Mouse (Mus musculus) heart, adult 9 months (tissue): ENCODE results near the gene Pip5k1c.

Experiments used
- DNase-seq, 2 experiments: peaks; one replicate each; pipeline ENCODE4 v3.0.0; 2022; ENCODE audit warnings: low spot score in 2 of 2

Gene Pip5k1c

GRCm38 (mm10) chr10:81302781-81303218, 10.0 kb downstream of the Pip5k1c start:
- DNase-seq, result no peak

- DNase-seq, result no peak
Measured at GRCm38 (mm10) chr10:81303258-81303657, 10.5 kb downstream of the Pip5k1c start.

GRCm38 (mm10) chr10:81303761-81304160, 11.0 kb downstream of the Pip5k1c start:
- no peak for DNase-seq

GRCm38 (mm10) chr10:81304597-81305238, 12.0 kb downstream of the Pip5k1c start:
- DNase-seq, result no peak

GRCm38 (mm10) chr10:81305663-81306062, 12.9 kb downstream of the Pip5k1c start:
- no peak for DNase-seq

GRCm38 (mm10) chr10:81306173-81306668, 13.5 kb downstream of the Pip5k1c start:
- DNase-seq, result no peak

GRCm38 (mm10) chr10:81306837-81307682, 14.3 kb downstream of the Pip5k1c start:
- no peak for DNase-seq

GRCm38 (mm10) chr10:81309571-81309970, 16.8 kb downstream of the Pip5k1c start:
- no peak for DNase-seq

- no peak for DNase-seq
Measured at GRCm38 (mm10) chr10:81313581-81313980, 20.8 kb downstream of the Pip5k1c start.

- no peak for DNase-seq
Measured at GRCm38 (mm10) chr10:81314201-81314600, 21.4 kb downstream of the Pip5k1c start.

GRCm38 (mm10) chr10:81315587-81315986, 22.8 kb downstream of the Pip5k1c start:
- no peak for DNase-seq

- no peak for DNase-seq
Measured at GRCm38 (mm10) chr10:81316338-81317060, 23.7 kb downstream of the Pip5k1c start.

- DNase-seq, result no peak
Measured at GRCm38 (mm10) chr10:81317273-81317672, 24.5 kb downstream of the Pip5k1c start.

GRCm38 (mm10) chr10:81318589-81319329, 26.0 kb downstream of the Pip5k1c start:
- no peak for DNase-seq

- no peak for DNase-seq
Measured at GRCm38 (mm10) chr10:81319330-81319699, 26.6 kb downstream of the Pip5k1c start.

GRCm38 (mm10) chr10:81319741-81320549, 27.2 kb downstream of the Pip5k1c start:
- DNase-seq, result no peak

GRCm38 (mm10) chr10:81320550-81321347, 28.0 kb downstream of the Pip5k1c start, which contains the start of gene Cactin:
TSS of gene Cactin (plus strand) at chr10:81321103.
- peak; percentile 100 for DNase-seq

GRCm38 (mm10) chr10:81321436-81321835, 28.7 kb downstream of the Pip5k1c start:
- DNase-seq, result no peak

- no peak for DNase-seq
Measured at GRCm38 (mm10) chr10:81322444-81322843, 29.7 kb downstream of the Pip5k1c start.
